Mouse (Mus musculus) cerebellum, postnatal 14 days (tissue): ENCODE measurements around the gene Nelfb.
"Not testable (repeated sequence)": the region's sequence is repeated elsewhere in the genome, so short reads cannot be mapped to it uniquely, and the experiment has no call there.

Source experiments
- DNase-seq, 2 experiments: peaks; one replicate each; pipeline ENCODE4 v3.0.0; 2021; ENCODE audit warnings: mixed read lengths in 2 of 2

The Nelfb gene

DNA sequence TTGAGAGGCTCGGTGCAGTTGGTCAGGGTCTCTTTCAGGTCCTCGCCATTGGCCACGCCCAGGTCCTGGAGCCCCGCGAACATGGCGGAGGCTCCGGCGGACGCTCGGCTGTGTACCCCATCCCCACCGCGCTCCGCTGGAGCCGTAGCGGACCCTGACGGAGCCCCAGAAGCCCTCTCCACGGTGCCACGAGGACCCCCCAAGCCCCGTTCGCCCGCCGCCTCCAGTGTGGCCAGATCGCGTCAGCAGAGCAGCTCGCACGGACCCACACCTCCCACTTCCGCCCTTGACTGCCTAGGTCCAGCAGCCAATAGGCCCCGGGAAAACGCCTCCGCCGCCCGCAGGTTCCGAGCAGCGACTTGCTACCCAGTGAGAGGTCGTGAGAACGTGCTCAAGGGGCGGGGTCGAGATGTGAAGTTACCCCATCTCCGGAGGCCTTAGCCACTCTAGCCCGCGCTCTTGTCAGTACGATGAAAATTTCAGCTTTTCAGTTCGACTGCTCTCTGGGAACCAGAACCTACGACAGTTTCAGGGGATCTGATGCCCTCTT, at the start of gene Nelfb:
Gene Nelfb, minus strand, starts transcription at position 369 of the 550 bp plus-strand sequence.
- DNase-seq: peak; percentile 92 to 94

DNA sequence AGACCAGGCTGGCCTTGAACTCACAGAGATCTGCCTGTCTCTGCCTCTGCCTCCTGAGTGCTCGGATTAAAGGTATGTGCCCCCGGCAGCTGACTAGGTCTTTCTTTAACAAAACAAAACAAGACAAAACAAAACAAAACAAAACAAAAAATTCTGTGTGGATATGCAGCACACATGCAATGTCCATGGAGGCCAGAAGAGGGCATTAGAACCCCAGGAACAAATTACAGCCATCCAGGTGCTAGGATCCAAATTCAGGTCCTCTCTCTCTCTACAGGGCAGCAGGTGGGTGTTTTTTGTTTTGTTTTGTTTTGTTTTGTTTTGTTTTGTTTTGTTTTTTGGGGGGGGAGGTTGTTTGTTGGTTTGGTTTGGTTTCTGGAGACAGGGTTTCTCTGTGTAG, 47.6 kb upstream of the Nelfb start:
- peak in 1 of 2 experiments; percentile 51 for DNase-seq

DNA sequence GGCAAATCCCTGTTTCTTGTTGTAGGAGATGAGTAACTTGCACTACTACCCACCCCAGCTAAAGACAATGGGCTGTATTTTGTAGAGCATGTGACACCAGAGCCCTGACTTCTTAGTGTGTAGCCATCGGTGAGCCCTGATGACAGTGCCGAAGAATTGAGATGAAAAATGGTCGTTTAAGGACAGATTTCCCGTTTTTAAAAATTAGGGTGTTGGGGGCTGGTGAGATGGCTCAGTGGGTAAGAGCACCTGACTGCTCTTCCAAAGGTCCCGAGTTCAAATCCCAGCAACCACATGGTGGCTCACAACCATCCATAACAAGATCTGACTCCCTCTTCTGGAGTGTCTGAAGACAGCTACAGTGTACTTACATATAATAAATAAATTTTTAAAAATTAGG, 46.0 kb upstream of the Nelfb start:
- not testable (repeated sequence) for DNase-seq

DNA sequence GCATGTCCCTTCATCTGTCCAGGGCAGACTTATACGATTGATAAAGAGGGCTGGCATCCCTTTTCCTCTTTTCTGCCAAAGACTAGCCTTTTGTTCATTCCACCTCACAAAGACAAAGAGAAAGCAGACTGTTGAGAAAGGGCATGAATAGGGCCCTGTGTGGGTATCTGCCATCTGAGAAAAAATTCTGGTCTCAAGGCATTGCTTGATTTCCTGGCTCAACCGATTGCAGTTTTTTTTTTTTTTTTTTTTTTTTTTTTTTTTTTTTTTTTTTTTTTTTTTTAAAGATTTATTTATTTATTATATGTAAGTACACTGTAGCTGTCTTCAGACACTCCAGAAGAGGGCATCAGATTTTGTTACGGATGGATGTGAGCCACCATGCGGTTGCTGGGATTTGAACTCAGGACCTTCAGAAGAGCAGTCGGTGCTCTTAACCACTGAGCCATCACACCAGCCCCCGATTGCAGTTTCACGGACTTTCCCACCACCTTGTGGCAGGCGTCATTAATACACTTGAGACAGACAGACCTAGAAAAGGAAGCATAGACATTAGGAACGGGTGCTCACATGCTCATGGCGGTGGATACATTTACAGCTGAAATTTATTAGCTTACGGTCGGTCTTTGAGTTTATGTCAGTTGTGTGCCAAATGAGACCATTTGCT, 45.3 kb upstream of the Nelfb start:
- peak; percentile 76 to 82 for DNase-seq

DNA sequence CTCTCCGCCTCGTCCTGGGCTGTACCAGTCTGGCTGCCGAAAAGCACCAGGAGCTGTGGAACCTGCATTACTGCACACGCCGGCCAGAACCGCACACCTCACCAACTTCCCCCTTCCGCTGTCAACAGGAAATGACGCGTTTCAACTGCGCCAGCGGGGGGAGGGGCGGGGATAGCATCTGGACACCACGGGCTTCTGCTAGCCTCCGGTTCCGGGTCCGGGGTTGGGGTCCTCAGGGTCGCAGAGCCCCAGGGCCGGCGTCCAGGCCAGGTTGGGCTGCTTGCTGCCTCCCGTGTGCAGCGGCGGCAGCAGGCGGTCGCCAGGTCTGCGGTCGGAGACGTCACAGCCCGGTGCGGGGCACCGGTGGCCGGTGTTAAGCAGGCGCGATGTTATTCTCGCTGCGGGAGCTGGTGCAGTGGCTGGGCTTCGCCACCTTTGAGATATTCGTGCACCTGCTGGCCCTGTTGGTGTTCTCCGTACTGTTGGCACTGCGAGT, 44.0 kb upstream of the Nelfb start, which contains the start of gene Tmem203:
Gene Tmem203, plus strand, starts transcription at position 156 of the 496 bp plus-strand sequence.
- peak; percentile 91 to 94 for DNase-seq

DNA sequence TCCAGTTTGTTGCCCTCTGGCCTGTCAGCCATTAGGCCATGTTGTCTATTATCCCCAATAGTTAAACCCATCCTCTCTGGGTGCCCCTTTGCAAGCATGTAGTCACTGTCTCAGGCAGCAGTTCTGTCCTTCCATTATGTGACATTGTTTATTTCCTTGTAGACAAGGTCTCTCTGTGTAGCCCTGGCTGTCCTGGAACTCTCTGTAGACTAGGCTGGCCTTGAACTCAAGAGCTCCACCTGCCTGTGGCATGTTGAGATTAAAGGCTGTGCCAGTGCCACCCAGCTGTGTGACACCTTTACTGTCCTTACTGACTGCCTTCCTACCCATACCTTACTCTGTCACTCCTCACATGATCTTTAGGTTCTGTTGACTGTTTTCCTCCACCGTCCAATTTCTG, 41.0 kb upstream of the Nelfb start:
- DNase-seq: peak in 1 of 2 experiments; percentile 43

DNA sequence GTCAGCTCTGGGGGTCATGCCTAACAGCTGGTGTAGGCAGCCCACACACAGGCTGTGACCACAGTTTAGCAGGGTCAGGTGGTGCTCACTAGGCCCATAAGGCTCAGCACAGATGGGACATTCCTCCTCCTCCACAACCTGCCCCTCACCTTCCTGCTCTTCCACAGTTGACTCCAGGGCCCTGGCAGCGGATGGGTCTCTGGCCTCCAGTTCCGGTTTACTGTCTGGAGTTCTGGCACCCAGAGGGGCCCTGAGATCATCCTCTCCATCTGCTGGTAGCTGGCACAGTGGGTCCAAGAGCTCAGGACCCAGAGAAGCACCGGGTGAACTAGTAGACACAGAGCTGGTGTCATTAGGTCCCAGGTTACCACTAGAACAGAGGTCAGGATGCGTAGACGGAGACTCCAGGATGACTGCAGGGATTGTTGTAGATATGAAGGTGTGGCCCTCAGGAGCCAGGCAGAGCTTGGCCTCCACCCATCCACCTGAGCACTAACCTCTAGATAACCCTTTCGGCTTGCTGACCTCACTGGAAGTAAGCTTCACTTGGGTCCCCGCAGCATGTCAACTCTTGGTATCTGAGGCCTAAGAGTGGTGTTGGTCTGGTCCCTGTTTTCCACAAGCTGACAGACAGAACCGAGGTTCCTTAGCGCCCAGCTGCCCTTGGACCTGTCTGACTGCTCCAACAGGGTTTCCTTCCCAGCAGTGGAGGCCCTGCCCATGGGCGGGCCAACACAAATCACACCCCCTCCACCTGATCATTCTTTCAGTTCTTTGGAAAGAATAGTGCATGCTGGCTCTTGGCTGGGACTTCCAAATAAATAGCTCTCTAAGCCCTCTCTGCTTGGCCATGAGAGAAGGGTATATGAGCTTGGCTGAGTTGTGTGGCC, 35.1 kb upstream of the Nelfb start, which contains the start of gene AL732309.1:
Gene AL732309.1, minus strand, starts transcription at position 681 of the 890 bp plus-strand sequence.
- DNase-seq: peak in 1 of 2 experiments; percentile 56

DNA sequence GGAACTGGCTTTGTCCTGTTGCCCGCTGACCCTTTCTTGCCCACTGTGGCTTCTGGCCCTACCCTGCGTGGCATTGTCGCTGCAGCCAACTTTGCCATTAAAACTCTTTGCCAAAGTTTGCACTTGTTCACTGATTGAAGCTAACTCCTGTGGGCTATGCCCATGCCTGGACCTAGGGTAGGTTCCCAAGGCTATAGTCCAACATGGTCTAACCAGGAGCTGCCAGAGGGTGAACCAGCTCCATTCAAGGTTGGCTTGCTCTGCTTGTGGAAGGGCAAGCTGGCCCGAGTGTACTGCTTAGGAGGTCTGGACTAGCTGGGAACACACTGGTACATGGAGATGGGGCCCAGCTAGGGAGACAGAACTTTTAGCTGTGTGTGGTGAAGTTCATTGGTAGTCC, 32.9 kb upstream of the Nelfb start:
- no peak for DNase-seq

DNA sequence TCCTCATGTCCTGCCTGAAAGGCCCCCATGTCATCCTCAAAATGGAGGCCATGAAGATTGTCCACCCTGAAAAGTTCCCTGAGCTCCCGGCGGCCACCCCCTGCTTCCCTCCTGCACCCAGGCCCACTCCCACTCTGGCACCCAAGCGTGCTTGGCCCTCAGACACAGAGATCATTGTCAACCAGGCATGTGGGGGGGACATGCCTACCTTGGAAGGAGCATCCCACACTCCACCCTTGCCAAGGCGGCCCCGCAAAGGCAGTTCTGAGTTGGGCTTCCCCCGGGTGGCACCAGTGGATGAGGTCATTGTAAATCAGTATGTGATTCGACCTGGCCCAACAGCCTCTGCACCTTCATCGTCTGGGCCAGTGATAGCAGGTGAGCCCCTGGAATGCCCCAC, 32.1 kb upstream of the Nelfb start:
- no peak for DNase-seq

DNA sequence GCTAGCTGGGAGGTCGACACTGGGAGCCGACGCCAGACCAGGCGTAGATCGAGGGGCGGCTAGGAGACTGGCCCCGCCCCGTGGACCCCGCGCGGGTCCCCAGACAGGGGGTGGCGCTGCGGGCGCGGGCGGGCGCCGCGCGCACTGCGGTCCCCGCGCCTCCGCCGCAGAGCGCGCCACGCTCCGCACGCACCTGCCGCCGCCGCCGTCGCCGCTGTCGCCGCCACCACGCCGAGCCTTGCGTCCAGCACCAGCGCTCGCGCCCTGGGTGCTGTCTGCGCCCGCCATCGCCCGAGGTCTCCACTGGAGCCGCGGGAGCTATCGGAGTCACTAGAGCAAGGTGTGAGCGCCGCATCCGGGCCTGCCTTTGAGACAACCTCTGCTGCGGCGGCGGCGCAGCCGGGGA, 30.8 kb upstream of the Nelfb start, which contains the start of the genes Rnf208 and Cysrt1:
Gene Rnf208, plus strand, starts transcription at position 155 of the 406 bp plus-strand sequence.
Gene Cysrt1, minus strand, starts transcription at position 352 of the 406 bp plus-strand sequence.
- peak; percentile 61 to 63 for DNase-seq

DNA sequence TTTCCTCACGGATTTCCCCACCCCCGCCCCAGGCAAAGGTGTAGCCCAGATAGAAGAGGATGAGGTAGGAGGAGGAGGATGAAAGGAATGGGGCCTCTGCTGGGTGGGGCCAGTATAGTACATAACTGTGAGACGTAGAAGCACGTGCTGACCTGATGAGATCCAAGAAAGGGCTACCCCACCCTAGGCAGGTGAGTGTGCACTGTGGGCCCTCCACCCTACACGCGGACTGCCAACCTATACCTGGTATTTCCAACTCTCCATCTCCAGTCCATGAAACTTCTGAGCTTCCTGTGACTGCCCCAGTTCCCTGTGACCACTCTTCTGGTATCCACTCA, 30.1 kb upstream of the Nelfb start:
- no peak for DNase-seq

DNA sequence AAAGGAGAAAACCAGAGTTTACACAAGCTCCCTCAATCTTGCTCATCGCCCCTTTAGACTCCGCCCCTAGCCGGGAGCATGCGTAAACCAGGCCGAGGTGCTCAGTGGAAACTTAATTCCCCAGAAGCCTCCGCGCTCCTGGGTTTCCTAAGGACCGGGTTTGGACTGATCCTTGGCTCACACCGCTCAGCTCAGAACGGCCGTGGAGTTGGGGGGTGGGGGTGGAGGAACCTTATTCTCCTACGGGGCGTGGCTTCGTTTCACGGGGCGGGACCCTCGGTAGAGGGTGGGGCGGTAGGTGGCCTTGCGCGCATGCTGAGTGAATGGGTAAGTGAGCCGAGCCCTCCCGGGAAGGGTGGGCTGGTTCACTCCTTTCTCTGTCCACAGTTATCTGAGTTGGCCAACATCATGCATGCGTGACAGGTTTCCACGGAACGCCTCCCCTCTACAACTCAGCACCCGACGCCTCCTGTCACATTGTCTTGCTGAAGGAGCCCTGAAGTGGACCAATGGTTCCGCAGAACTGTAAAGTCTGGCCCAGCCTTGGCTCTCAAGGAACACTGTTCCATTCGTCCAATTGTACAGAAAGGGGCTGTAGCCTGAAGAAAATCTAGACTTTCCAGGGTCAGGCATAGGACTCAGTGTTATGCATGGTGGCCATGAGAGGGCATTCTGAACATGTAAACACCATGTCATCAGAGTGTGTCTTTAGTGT, 29.6 kb upstream of the Nelfb start:
- peak; percentile 69 to 74 for DNase-seq

DNA sequence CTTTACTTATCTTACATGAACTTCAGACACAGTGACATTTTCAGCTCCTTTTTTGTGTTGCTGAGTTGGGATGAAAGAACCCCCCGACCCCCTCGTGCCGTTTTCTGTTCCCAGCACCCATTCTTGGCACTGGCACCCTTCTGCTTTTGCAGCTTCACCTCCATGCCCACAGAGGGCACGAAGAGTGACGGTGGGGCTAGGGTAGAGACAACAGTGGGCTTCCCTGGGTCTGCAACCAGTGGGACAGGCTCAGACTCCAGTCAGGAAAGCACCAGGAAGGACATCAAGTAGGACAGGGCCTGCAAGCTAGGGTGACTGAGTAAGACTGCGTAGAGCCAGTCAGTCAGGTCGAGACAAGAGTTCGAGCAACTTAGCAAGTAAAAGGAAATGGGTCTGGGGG, 29.0 kb upstream of the Nelfb start:
- DNase-seq: no peak

DNA sequence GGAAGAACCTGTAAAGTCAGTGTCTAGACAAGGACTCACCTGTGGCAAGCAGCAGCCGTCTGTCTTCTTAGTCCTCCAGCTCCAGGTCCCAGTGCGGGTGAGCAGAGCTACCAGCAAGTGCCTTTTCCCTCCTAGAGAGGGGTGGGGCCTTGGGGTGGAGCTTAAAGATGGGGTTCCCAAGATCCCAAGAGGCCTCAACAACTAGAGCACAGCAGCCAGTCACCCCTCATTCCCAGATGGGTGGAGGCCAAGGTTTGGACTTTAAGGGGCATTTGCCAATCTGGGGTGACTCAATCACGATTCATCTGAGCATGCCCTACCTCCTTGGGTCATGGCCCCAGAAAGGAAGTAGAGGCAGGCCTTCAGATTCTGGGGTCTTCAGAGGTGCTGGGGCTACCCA, 28.5 kb upstream of the Nelfb start:
- DNase-seq: no peak

DNA sequence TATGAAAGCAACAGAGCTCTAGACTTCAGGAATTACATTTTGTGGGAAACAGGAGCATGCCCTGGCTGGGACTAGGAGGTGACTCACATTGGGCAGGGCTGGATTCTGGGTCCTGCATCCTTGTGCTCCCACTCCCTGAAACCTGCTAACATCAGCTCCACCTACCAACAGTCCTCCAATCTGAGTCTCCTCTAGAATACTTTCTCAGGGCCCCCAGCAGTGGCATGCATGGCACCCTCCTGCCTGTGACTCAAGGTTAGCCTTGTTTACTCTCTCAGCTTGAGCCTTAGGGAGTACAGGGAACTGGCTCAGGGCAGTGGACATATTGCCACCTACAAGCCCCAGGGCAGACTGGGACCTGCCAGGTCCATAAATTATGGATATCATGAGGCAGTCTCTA, 26.8 kb upstream of the Nelfb start:
- DNase-seq: no peak

DNA sequence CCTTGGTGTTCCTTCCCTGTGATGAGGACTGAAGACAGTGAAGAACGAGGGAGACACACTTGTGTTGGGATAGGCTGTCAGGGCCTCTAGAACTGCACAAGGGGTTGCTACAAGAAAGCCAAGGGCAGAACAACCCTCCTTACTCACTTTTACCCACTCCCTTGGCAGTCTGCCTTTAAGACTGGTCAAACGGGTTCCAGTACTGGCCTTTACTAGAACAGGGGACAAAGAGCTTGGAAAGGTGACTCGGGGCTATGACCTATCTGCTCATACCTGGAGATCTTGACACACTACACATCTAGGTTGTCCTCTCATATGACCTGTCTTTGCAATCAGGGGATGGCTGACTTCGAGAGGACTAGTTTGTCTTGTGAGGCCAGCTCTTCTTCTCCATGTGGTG, 26.2 kb upstream of the Nelfb start:
- no peak for DNase-seq

DNA sequence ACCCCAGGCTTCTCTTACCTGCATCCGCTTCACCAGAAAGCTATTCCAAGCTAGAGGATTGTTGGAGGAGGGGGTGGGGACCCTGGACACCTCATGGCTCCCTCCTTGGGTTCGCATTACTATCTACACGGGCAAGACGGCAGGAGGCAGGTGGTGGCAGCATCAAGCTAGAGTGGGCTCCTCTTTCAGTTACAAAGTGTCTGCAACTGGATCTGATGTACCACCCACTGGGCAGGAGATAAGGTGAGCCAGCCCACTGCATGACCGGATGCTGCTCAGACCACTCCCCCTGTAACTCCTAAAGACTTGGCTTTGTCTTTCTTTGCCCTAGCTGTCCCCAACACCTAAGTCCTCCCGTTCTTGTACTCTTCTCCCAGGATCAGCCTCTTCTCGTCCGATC, 25.3 kb upstream of the Nelfb start, which contains the start of gene Rnf224:
Gene Rnf224, minus strand, starts transcription at position 174 of the 400 bp plus-strand sequence.
- no peak for DNase-seq

DNA sequence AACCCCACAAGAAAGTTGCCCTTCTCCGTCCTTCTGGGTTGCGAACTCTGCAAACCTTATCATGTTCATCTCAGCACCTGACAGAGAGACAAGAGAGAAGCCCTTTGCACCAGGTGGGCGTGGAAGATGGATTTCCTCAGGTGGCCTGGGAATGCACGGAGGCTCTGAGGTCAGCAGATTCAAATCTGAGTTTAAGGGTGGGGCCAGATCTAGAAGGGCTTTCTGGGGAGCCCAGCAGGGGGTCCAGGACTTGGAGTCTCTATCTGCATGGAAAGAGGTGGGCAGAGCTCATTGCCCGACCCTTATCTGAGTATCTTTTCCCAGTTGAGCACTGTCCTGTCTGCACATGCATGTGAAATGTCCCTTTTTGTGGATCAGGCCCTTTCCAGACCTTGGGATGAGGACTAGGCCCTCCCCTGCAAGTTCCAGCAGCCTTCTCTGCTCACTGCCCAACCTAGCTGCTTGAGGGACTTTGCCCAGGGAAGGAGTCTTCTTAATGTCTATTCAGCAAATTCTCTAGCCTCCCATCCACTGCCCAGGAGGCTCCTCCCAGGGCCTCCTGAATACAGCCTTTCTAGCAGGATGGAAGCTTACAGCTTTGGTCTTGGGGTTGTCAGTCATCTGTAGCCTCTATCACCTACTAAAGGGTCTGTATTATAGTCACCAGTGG, 23.4 kb upstream of the Nelfb start:
- DNase-seq: no peak

DNA sequence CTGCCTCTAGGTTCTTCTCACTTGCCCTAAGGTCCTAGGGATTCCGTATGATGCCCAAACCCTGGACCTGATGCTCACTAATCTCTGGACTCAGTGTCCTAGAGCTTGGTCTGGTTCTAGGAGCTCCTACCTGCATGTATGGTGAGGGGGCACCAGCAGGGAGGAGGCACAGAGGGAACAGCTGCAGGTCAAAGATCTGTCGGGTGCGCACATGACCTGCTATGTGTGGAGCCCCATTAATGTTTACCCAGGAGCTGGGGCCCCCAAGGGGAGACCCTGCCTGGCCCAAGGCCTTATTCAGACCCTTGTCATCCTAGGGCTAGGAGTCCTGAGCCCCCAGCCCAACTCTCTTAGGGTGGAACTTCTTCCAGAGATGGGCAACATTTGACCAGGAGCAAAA, 22.8 kb upstream of the Nelfb start, which contains the start of gene Slc34a3:
Gene Slc34a3, minus strand, starts transcription at position 315 of the 400 bp plus-strand sequence.
- DNase-seq: no peak

DNA sequence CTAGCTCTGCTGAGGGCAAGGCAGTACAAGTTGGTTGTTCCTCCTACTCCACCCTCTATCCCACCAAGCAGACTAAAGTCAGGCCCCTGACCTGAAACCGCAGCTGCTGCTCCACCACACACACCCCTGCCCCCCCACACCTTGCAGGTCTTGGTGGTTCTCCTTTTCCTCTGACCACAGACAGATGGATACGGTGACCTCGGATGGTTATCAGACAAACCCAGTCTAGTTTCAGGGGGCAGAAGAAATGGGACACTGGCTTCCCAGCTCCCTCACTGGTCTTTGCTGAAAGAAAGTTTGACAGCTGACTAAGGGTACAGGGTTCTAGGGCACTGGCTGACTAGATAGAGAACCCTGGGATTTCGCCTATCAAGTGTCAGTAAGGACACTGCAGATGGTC, 22.1 kb upstream of the Nelfb start:
- DNase-seq: no peak

DNA sequence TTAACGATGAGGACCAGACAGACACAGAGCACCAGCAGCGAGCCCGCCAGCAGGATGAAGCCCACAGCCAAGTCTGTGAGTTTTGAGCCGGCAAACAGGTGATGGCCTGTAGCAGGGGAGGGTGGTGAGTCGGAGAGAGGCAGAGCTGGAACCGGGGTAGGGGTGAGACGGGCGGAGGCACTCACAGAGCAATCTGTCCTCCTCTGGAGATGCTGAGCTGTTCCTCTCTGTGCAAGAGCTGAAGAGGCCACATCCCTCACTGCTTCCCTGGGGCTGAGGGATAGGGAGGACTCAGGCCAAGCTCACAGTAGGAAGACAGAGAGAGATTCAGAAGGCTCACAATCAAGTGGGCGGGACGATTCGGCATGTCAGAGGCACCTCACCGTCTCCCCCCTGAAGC, 19.7 kb upstream of the Nelfb start:
- no peak for DNase-seq

DNA sequence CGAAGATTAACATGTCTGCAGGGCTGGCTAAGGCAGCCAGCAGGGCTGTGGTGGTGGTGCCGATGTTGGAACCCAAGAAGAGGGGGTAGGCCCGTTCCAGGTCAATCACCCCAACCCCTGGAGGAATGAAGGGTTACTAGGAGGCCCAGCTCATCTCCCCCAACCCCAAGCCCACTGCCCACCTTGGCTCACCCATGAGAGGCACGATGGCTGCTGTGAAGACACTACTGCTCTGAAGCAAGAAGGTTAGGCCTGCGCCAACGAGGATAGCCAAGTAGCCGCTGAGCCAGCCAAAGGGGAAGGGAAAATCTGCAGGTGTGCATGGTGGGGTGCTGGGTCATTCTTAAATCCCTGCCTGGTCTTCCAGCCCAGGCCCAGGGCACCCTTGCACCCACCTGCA, 19.3 kb upstream of the Nelfb start:
- DNase-seq: no peak
